Mouse (Mus musculus) olfactory bulb, adult 2 months (tissue): ENCODE measurements at regions not wholly inside any gene's neighbourhood (a gene's known extent, or its start where the extent isn't known, plus 50 kb on each side); places are given as distances from the start of the nearest gene placed in this dataset.

Experiments used
- CTCF ChIP-seq: fragments of 200-500 bp; IDR thresholded peaks from 2 replicates; pipeline ENCODE4 v1.5.1; 2012; ENCODE audit warnings: low read depth, mild to moderate bottlenecking, low read length, moderate library complexity; ENCODE audit not compliant: insufficient read depth
- POLR2A ChIP-seq: fragments of 200-500 bp; IDR thresholded peaks from 2 replicates; pipeline ENCODE4 v1.6.1; 2012; ENCODE audit warnings: mild to moderate bottlenecking, low read depth, low read length, moderate library complexity; ENCODE audit not compliant: insufficient read depth

DNA sequence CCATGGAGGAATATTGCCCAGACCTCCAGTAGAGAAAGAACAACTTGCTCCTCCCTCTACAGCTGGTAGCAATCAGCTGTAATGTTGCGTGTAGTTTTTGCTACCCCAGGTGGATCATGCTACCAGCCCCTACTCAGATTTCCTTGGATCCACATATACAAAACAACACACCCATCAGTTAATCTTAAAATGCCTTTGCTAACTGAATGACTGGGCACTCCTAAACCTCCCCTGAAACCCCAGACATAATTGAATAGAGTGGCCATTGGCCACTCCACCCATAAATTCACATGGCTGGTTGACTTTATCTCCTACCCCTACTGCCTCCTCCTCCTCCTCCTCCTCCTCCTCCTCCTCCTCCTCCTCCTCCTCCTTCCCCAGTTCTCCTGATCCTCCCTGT lies 1494.7 kb upstream of the Gm6569 start:
- no peak for TF ChIP-seq CTCF
- TF ChIP-seq POLR2A = no peak
